Mouse (Mus musculus) layer of hippocampus, postnatal 36 days (tissue): ENCODE results near the gene Lrrc20. TPM values are rescaled to one million over a fixed set of nuclear protein-coding genes. Genes with fewer than 3 reads are reported as not detected.
"Not testable (repeated sequence)": the region's sequence is repeated elsewhere in the genome, so short reads cannot be mapped to it uniquely, and the experiment has no call there.

Experiments
- DNase-seq, 2 experiments: peaks; one replicate each; pipeline ENCODE4 v3.0.0; 2022
- total RNA-seq, 2 experiments: library from RNA; stranded (reverse); gene quantifications; 2 replicates each; pipeline ENCODE4 v1.2.3; 2021

Lrrc20 gene
- total RNA-seq, result 10 to 100 TPM; 21.2 to 24.1 TPM

- peak; percentile 91 to 94 for DNase-seq
Observed at GRCm38 (mm10) chr10:61475594-61476439, at the start of gene Lrrc20. TSS of gene Lrrc20 (plus strand) at chr10:61475801.

DNA sequence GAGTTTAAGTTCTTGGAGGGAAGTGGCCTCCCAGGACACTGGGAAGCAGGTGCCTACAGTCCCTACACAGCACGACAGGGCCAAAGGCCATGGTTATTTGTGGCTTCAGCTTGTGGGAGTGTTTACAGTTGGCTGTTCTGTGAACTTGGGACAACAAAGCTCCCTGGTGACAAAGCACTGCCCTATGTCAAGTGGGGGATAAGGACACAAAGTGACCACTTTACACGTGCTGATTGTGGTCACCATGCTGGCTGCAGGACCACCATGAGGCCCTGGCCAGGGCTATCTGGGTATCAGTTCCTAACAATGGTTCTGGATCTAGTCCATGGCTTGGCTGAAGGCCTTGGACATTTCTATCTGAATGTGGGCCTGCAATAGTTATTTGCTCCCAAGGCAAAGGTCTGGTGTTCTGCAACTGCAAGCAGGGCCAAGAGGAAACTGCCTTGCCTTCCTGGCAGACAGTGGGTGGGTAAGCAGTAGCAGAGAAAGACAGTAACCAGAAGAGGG, 49.3 kb upstream of the Lrrc20 start:
- no peak for DNase-seq

GRCm38 (mm10) chr10:61427951-61428350, 47.6 kb upstream of the Lrrc20 start:
- no peak for DNase-seq

GRCm38 (mm10) chr10:61428416-61428815, 47.2 kb upstream of the Lrrc20 start:
- no peak for DNase-seq

GRCm38 (mm10) chr10:61429043-61429442, 46.6 kb upstream of the Lrrc20 start:
- no peak for DNase-seq

- peak; percentile 44 to 45 for DNase-seq
Observed at GRCm38 (mm10) chr10:61431375-61431774, 44.2 kb upstream of the Lrrc20 start.

DNA sequence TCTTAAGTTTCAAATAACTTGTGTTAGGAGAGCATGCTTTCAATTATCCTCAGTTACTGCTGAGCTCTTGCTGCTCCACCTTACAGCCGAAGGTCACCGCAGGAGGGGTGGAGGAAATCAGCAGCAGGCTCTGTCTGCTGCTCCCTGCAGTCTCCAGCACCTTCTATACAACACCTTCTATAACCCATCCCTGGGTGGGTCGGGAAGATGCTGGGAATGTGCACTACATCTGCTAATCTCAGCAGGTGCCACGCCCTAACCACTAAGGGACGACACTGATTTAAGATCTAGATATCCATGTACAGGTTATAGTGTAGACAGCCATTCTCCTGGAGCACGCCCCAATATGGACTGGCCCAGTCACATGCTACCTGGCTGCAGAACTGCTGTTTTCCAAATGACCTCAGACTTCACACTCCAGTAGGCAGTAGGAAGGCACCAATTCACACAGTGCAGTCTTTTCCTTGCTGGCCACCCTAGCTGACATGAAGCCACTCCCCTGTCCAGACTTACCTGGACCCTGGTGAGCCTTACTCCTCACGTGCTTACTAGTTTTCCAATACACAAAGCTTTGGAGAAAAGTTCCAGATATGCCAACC, 35.3 kb upstream of the Lrrc20 start:
- DNase-seq, result no peak

- DNase-seq, result no peak
Observed at GRCm38 (mm10) chr10:61443456-61443855, 32.1 kb upstream of the Lrrc20 start.

GRCm38 (mm10) chr10:61443876-61444275, 31.7 kb upstream of the Lrrc20 start:
- DNase-seq, result no peak

- DNase-seq, result no peak
Observed at GRCm38 (mm10) chr10:61445016-61445415, 30.6 kb upstream of the Lrrc20 start.

- DNase-seq, result no peak
Observed at GRCm38 (mm10) chr10:61447581-61448353, 27.8 kb upstream of the Lrrc20 start.

DNA sequence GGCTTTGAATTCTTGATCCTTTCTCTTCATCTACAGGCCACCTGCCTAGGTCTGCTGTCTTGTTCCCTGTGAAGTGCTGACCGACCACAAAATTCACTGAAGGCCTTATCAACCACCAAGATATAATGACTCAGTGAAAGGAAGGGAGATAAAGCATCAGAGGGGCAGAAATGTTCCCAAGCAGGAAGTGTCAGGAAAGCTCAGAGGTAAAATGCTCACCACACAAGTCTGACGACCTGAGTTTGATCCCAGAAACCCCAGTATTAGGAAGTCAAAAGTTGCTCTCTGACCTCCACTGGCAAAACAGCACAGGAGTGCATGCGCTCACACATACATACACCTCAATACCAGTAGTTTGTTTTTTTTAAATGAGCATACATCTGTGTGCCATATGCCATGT, 26.8 kb upstream of the Lrrc20 start:
- no peak for DNase-seq

- DNase-seq, result no peak
Observed at GRCm38 (mm10) chr10:61451463-61451930, 24.1 kb upstream of the Lrrc20 start.

DNA sequence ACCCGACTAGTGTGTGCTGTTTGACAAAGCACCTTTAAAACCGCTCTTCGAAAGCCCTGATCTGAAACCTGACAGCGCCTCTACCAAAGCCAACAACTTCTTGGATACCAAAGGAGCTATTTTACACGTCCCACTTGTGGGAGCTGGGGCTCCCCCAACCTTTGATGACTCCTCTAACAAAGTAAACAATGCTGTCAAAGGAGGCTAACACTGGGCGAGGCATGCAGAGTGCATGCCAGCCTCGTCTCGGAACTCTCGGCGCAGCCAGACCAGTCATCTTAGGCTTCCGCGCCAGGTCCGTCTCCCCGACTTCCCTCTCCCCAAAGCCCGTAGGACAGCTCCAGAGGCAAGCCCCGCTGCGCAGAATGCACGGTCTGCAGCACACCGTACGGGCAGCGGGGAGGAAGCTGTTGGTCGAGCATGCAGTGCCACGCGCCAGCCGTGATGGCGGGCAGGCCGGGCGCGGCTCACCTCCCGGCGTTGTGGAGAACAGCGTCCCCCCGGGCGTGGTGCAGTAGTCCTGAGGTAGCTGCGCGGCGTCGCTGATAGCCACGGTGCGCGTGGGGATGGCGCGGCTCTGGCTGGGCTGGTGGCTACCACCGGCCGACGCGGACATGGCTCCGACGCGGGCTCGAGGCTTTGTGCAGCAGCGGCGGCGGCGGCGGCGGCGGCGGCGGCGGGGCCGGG, 23.5 kb upstream of the Lrrc20 start:
- DNase-seq, result peak; percentile 38 to 42

DNA sequence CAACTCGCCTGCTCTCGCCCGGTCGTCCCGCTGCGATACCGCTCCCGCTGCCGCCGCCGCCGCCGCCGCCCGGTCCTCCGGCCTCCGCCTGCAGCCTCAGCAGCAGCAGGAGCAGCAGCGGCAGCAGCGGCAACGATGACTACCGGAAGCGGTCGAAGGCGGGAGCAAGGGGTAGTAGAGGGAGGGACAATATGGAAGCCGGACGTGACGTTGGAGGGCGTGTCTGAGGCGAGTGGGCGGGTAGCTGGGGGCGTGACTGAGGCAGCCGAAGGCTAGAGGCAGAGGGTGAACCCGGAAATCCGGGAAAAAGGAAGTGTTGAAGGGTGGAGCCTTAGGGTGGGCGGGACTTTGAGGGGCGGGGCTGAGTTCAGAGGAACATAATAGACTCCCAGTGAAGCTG, 23.0 kb upstream of the Lrrc20 start, which contains the start of gene Eif4ebp2:
Gene Eif4ebp2 (minus strand): TSS at position 17 of the 400 bp plus-strand sequence.
- DNase-seq, result peak; percentile 98 to 99

GRCm38 (mm10) chr10:61453171-61453570, 22.4 kb upstream of the Lrrc20 start:
- DNase-seq, result not testable (repeated sequence)

DNA sequence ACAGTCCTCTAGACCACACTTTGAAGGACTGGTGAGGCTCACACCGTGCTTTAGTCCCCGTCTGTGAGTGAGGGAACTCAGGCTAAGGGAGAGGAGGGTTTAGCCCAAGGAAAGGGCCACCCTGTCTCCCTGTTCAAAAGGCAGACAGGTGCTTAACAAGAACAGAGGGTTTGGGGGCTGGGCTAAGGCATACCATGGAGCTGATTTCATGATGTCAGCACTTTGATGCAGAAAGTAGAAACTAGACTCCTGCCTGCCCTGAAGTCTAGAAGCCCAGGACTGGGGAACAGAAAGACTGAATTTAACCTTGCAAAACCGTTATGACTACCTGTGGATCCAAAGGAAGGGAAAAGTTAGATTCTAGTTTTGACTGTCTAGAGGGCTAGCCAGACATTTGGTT, 18.4 kb upstream of the Lrrc20 start:
- DNase-seq, result no peak

GRCm38 (mm10) chr10:61465009-61465408, 10.6 kb upstream of the Lrrc20 start:
- DNase-seq, result no peak

DNA sequence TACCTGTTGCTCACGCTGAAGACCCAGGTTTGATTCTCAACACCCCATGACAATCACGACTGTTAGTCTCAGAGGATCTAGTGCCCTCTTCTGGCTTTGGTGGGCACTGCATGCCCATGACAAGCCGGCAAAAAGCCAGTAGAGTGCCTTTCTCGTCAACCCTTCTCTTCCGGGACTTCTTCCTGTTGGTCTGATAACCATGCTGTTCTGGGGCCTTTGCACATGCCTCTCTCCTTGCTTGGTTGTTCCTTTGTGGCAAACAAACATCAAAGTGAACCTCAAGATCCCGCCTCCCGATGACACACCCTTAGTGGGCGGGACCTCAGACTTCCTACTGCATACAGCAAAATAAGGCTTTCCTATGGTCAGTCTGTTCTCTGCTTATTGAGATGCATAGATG, 9.4 kb upstream of the Lrrc20 start:
- DNase-seq, result no peak

- DNase-seq, result no peak
Observed at GRCm38 (mm10) chr10:61466873-61467272, 8.7 kb upstream of the Lrrc20 start.

- DNase-seq, result no peak
Observed at GRCm38 (mm10) chr10:61468900-61469299, 6.7 kb upstream of the Lrrc20 start.

DNA sequence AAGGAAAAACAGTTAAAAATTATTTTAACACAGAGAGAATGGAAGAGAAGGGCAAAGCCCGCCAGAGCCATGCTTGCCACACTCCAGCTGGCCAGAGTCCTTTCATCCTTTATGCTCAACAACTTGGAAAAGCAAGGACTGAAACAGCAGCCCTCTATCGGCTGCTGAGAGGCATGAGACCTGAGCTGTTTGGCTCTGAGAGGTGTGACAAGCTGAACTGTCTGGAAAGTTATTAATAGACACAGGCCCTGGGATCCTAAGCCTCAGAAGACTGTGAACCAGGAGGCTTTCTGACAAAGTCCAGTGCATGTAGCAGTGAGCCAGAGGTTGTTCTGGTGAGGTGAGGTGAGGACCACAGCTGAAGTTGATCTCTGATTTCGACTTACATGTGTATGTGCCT, 2.0 kb upstream of the Lrrc20 start:
- DNase-seq, result no peak
